Mouse (Mus musculus): ENCODE results near the gene Eva1a.

Gene Eva1a

GRCm38 (mm10) chr6:82125134-82125533 is 84.3 kb downstream of the Eva1a start:
- DNase-seq (ENCODE audit: low read depth, low spot score) = no peak

GRCm38 (mm10) chr6:82127827-82128226 is 87.0 kb downstream of the Eva1a start:
- DNase-seq (ENCODE audit: low read depth, low spot score) = no peak

GRCm38 (mm10) chr6:82129630-82130217 is 88.9 kb downstream of the Eva1a start:
- no peak for DNase-seq (ENCODE audit: low read depth, low spot score)

- DNase-seq (ENCODE audit: low read depth, low spot score) = no peak
Observed at GRCm38 (mm10) chr6:82132876-82133591, 92.2 kb downstream of the Eva1a start.

DNA sequence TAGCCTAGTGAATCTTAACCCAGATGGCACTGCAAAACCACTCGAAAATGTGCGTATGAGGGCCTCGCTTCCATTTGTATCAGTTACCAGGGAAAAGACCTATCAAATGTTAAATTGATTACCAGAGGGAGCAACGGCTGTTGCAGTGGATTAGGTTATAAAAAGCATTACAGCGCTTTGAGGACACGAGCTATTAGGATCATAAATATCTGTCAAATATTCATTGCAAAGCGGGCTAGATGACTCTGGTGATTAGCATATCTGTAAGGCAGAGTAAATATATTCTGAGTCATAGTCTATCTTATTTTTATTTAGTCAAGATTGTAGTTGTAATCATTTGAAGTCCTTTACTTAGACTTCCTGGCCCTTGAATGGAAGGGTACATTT is 92.7 kb downstream of the Eva1a start:
- no peak for DNase-seq (ENCODE audit: low read depth, low spot score)

DNA sequence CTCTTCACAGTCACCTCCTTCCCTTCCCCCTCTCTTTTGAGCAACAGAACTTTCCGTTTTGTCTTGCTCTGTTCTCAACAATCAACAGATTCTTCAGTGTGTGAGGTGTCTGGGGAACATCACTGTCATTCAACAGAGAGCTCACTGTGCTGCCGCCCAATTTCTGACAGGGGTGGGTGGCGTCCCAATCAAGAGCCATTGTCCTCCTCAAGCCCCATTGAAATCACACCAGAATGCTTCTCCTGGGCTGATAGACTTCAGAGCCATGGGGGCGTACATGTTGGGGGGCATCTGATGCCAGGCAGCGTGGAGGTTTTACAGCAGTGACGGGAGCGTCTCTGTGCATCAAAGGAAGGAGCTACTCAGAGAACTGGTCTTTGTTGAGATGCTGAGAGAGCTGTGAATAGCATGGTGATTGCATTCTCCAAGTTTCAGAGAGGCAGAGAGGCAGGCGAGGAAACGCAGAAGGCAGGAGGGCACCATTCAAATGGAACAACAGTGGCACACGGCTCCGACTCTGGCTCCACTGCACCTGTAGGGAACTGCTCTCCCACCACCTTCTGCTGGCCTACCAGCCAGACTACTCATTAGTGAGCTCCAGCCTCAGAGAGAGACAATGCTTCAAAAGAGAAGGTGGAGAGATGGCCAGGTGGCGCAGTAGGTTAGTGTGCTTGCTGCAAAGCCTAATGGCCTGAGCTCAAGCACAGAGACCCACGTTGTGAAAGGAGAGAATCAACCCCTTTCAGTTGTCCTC is 95.3 kb downstream of the Eva1a start:
- no peak for DNase-seq (ENCODE audit: low read depth, low spot score)
